Mouse (Mus musculus) embryo, embryonic 9.5 days (tissue): ENCODE measurements around the gene Shoc2.
A peak's percentile ranks its signal among the peaks of the same experiment; 100 is the strongest.
"Not testable (repeated sequence)": the region's sequence is repeated elsewhere in the genome, so short reads cannot be mapped to it uniquely, and the experiment has no call there.

Source experiments
- DNase-seq: peaks from one replicate; pipeline ENCODE4 v3.0.0-alpha.2; 2017; ENCODE audit errors: extremely low spot score

Shoc2 gene

GRCm38 (mm10) chr19:53943802-53944785 is at the start of gene Shoc2, which contains the start of gene Bbip1:
Shoc2 (plus strand) TSS chr19:53944306.
Bbip1 (minus strand) TSS chr19:53944627.
- DNase-seq, result peak; percentile 98

DNA sequence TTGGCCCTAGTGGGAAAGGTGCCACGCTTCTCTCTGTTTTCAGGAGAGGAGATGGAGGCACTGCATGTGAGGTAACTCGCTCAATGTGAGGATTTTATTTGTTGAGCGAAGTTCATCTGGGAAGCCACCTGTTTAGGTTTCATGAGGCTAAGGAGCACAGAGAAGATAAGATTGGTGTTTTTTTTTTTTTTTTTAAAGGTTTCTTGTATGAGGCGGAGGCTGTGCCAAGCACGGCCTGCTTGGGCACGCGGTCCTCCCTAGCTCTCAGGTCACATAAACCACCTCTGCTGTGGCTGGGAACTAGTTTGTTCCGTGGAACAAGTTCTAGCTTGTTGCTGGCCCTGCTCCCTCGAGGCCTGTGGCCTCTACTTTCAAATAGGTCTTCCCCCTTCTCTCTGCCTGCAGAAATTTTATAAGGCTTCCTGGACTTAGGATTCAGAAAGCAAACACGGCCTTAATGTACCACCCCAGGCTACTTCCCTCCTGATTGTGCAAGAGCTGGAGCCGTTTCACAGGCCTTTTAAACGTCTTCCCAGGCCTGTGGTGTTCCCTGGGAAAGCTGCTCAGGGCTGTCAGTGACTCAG is 49.5 kb upstream of the Shoc2 start:
- no peak for DNase-seq

DNA sequence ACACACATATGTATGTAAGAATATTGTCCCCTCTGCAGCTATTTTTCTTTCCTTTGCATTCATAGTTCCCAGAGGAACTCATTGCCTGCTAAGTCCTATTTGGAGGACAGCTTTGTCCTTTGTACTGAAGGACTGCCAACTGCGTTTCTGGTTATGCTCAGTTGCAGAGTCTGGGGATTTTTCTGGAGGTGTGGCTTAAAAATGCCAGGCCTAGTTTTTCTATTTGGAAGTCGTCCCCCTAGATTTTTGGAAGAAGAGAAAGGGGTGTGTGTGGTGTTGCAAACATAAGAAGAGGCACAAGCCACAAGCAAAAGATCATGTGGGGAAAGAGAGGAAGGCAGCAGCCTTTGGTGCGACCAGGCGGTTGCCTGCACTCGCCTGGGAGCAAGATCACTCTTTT is 46.1 kb upstream of the Shoc2 start:
- no peak for DNase-seq

DNA sequence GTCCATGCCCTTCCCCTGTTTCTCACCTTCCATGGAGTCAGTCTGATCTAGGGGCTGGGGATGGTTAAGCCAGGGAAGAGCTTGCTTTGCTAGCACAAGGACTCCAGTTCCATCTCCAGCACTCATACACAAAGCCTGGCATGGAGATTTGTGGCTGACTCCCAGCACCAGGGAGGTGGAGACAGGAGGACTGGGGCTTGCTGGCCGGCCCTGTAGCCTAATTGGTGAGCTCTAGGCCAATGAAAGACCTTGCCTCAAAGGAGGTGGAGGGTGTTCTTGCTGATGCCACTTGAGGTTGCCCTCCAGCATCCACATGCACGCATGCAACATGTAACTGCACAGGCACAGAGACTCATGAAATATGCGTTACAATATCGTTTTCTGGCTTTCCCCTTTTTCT is 45.6 kb upstream of the Shoc2 start:
- DNase-seq, result no peak

GRCm38 (mm10) chr19:53898970-53899900 is 44.9 kb upstream of the Shoc2 start:
- no peak for DNase-seq

DNA sequence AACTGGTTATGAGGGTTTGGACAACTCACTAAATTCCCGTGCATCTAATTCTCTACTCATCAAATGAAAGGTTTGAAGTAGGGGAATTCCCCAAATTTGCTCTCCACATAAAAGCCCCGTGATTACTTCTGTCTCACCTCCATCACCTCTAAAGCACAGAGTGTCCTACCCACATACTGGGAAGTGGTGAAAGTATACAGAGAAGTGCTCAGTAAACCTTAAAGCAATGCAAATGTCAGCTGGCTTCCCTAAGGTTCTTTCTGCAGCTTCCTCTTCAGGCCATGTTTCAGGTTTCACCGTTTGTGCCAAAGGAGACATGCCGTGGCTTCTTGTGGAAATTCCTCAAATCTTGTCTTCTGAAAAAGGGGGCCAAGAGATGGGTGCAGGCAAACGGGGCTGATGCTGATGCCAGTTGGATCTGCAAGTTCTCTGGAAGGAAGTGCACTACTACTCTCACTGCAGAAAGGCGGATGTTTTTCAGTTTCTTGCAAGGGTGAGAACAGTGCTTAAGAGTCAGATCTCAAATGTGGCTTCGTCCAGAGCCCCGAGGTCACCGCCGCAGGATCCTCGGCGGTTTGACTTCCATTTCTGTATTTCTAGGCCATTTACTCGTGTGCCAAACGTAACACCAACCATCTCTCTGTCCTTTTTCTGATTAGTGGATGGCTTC is 44.0 kb upstream of the Shoc2 start:
- DNase-seq, result no peak

DNA sequence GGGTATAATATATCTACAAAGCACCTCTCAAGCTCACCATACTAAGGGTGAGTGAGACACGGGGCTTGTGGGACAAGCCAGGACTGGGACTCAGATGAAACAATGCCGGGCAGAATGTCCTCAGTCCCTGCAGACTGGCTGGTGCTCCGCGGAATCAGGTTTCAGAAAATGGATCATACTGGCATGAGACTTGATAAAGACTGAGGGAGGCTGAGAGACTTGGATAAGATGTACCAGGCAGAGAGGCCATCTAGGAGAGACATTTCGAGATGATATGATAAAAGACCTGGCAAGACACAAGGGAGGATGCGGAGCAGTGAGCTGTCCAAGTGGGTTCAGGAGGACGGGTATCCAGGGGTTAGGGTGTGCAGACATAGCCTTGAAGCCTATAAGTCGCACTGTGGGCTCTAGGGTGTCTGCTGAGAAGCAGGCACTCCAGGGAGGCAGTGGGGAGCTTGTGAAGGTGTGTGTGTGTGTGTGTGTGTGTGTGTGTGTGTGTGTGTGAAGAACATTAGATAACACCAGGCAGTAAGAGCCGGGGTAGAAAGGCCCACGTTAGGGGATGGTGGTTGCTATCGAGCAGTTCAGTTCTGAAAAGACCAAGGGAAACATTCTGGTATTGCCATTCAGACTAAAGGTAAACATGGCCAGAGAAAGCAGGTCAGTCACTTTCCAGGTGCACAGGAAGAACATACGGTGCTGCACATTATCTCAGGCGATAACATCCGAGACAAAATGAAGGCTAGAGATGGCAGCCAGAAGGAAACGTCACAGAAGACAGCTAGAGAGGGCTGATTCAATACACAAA is 42.0 kb upstream of the Shoc2 start:
- no peak for DNase-seq

- DNase-seq, result peak; percentile 99
These were observed 41.2 kb upstream of the Shoc2 start for GRCm38 (mm10) chr19:53902739-53903487.

GRCm38 (mm10) chr19:53903507-53904321 is 40.4 kb upstream of the Shoc2 start:
- DNase-seq, result peak; percentile 52

GRCm38 (mm10) chr19:53904833-53905480 is 39.1 kb upstream of the Shoc2 start:
- DNase-seq, result no peak

DNA sequence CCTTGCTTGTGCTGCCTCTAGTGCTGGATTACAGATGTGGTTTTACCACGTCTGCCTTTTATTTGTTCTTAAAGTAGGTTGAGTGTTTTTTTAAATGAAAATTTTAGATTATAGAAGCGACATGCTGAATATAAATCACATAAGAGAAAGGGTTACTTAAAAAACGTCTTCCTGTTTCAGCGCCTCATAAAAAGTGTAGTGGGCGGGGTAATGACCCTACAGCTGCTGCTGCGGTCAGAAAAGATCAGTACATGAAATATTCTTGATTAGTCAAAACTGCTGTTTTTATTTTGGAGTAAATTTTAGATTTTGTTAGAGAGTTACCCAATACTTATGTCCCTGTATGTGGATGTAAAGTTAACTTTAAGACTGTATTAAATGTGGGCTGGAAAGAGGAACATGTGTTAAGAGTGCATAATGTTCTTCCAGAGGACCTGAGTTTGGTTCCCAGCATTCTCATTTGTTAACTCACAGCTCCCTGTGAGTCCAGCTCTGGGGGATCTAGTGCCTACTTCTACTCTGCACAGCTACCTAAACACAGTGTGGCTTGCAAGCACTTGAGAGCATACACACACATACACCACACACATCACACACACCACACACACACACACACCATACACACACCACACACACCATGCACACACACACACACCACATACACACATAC is 37.9 kb upstream of the Shoc2 start:
- DNase-seq, result no peak

GRCm38 (mm10) chr19:53906703-53907070 is 37.4 kb upstream of the Shoc2 start:
- DNase-seq, result not testable (repeated sequence)

- DNase-seq, result no peak
These were observed 29.2 kb upstream of the Shoc2 start for GRCm38 (mm10) chr19:53914950-53915349.

- no peak for DNase-seq
These were observed 24.6 kb upstream of the Shoc2 start for GRCm38 (mm10) chr19:53919541-53919940.

DNA sequence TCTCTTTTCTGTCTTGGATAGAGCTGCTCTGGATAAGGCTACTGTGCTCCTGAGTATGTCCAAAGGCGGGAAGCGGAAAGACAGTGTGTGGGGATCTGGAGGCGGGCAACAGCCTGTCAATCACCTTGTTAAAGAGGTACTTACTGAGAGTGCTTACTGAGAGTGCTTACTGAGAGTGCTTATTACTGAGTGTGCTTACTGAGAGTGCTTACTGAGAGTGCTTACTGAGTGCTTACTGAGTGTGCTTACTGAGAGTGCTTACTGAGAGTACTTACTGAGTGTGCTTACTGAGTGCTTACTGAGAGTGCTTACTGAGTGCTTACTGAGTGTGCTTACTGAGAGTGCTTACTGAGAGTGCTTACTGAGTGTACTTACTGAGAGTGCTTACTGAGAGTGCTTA is 22.1 kb upstream of the Shoc2 start:
- DNase-seq, result not testable (repeated sequence)

- DNase-seq, result peak; percentile 12
These were observed 18.8 kb upstream of the Shoc2 start for GRCm38 (mm10) chr19:53925338-53925751.

DNA sequence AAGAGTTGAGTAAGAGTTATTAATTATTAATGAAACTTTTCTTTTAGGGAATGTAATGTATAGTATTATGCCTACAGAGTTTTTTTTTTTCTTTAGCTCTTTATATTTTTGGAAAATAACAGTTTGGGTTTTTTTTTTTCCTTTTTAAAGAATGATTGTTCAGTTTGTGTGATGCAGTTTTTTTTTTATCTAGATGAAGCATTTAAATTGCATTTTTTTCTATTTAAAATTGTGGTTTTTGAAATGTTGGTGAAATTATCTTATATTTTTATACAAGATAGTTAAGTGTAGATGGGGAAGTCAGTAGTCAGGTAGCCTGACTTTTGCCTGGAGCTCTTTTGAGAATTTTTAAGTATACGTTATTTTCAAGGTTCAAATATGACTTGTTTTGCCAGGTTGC is 17.4 kb upstream of the Shoc2 start:
- no peak for DNase-seq

GRCm38 (mm10) chr19:53929218-53929617 is 14.9 kb upstream of the Shoc2 start:
- no peak for DNase-seq
